Mouse (Mus musculus) liver, postnatal 0 days (tissue): ENCODE results near the gene Fbxl4.
"Not testable (repeated sequence)": the region's sequence is repeated elsewhere in the genome, so short reads cannot be mapped to it uniquely, and the experiment has no call there.

Source experiments
- CTCF ChIP-seq: sonication (generic); IDR thresholded peaks from 2 replicates; pipeline ENCODE4 v1.5.1; 2016; ENCODE audit warnings: antibody characterized with exemption, low read depth
- EP300 ChIP-seq: IDR thresholded peaks from 2 replicates; pipeline ENCODE4 v1.6.1; 2016; ENCODE audit warnings: antibody characterized with exemption, low read depth, mild to moderate bottlenecking

- TF ChIP-seq CTCF, EP300: not testable (repeated sequence)
Measured at GRCm38 (mm10) chr4:22349086-22349485, 8.3 kb upstream of the Fbxl4 start.
